Mouse (Mus musculus): Measurements from ENCODE around the gene Htra3.
A peak's percentile ranks its signal among the peaks of the same experiment; 100 is the strongest.

The Htra3 gene

DNA sequence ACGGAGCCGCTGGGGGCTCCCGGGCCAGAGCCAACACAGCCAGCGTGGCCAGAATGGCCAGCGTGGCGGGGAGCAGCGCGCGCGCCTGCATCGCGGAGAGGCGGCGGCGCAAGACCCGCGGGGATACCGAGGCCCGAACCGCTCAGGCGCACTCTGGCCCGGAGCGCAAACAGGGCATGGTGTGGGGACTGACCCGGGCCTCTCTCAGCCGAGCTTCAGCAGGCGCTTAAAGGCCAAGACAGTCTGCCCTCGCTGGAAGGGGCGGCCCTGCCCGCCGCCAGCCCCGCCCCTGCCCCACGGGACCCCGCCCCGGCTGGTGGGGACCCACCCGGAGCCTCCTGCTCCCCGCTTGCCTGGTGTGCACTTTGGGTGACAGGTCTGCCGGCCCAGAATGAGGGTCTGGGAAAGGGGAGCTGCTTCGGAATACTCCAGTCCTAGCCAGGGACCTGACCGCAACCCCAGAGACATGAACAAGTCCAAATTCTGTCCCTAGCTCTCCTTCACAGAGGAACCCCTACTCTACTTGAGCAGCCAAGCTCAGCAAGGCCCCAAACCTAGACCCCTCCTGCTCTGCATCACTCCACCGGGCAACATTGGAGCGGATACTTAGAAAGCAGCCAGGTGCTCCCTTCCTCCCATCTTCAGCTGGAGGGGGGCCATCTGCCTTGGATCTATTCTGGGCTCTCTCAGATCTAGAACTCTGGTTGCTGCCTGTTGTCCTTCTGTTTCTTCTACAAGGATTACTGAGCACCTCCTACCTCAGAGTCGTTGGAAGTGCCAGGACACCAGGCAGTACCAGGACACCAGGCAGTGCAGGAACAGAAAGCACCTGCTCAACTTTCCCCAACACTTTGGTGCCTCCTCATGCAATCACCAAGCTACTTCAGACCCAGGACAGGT lies at the start of gene Htra3:
Gene Htra3 (minus strand): TSS at position 527 of the 900 bp plus-strand sequence.
- peak; percentile 43 for DNase-seq (ENCODE audit: low spot score)

- DNase-seq (ENCODE audit: low spot score) = peak; percentile 76
These were observed 49.4 kb upstream of the Htra3 start for GRCm38 (mm10) chr5:35728957-35729460.

- DNase-seq (ENCODE audit: low spot score) = peak; percentile 25
These were observed 48.9 kb upstream of the Htra3 start for GRCm38 (mm10) chr5:35728344-35728956.

- no peak for DNase-seq (ENCODE audit: low spot score)
These were observed 47.9 kb upstream of the Htra3 start for GRCm38 (mm10) chr5:35727447-35727846.

GRCm38 (mm10) chr5:35725840-35726239 lies 46.3 kb upstream of the Htra3 start:
- no peak for DNase-seq (ENCODE audit: low spot score)

- no peak for DNase-seq (ENCODE audit: low spot score)
These were observed 44.3 kb upstream of the Htra3 start for GRCm38 (mm10) chr5:35723900-35724299.

DNA sequence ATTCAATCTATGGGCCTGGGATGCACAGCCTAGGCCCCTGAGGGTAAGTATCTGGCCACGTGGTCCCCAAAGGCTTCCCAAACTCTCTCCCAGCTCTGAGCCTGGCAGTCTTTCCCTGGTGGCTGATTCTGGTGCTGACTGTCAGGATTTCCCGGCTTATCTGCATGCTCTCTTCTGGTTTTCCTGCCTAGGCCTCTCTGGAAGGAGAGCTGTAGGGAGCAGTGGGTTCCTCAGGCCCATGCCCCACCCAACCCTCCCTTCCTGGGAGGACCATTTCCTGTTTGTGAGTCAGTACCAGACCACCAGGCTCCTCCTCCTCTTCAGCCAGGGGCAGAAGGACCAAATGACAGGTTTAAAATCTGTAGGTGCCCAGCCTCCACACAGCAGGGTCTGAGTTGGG lies 43.1 kb upstream of the Htra3 start:
- no peak for DNase-seq (ENCODE audit: low spot score)

GRCm38 (mm10) chr5:35721933-35722332 lies 42.4 kb upstream of the Htra3 start:
- DNase-seq (ENCODE audit: low spot score) = no peak

- DNase-seq (ENCODE audit: low spot score) = no peak
These were observed 40.3 kb upstream of the Htra3 start for GRCm38 (mm10) chr5:35719880-35720279.

GRCm38 (mm10) chr5:35719343-35719742 lies 39.8 kb upstream of the Htra3 start:
- DNase-seq (ENCODE audit: low spot score) = no peak

DNA sequence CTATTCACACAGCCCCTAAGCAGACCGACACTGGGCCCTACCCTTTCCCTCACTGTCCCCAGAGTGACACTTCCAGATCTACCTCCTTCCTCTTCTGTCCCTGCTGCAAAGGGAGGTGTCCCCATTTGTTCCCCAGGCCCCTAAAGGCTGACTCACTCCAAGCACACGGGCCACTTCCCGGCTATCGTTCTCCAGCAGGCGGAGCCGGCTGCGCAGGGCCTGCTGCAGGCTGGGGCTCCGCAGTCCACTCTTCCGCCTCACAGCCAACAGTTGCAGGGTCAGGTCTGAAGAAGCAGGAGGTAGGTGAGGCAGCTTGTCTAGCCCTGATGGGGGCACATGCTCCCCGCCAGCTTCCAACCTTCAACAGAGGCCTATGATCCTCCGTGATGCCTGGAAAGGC lies 39.2 kb upstream of the Htra3 start:
- DNase-seq (ENCODE audit: low spot score) = no peak

DNA sequence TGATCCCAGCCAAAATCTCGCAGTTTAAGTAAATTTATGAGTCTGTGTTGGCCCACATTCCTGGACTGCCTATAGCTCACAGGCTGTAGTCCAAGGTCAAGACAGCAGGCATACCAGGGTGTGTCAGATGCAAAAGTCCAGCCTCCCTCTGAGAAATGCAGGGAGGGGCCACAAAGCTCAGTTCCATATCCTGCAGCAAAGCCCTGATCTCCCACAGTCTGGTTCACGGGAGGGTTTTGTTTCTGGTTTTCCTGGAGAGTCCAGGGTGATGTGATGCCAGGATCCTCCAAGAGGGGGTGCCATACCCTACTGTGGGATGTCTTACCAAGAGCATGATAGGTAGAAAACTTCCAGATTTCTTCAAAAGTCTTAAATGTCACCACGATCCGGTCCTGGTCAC lies 38.4 kb upstream of the Htra3 start:
- DNase-seq (ENCODE audit: low spot score) = peak; percentile 61

GRCm38 (mm10) chr5:35717455-35717854 lies 37.9 kb upstream of the Htra3 start:
- DNase-seq (ENCODE audit: low spot score) = no peak

DNA sequence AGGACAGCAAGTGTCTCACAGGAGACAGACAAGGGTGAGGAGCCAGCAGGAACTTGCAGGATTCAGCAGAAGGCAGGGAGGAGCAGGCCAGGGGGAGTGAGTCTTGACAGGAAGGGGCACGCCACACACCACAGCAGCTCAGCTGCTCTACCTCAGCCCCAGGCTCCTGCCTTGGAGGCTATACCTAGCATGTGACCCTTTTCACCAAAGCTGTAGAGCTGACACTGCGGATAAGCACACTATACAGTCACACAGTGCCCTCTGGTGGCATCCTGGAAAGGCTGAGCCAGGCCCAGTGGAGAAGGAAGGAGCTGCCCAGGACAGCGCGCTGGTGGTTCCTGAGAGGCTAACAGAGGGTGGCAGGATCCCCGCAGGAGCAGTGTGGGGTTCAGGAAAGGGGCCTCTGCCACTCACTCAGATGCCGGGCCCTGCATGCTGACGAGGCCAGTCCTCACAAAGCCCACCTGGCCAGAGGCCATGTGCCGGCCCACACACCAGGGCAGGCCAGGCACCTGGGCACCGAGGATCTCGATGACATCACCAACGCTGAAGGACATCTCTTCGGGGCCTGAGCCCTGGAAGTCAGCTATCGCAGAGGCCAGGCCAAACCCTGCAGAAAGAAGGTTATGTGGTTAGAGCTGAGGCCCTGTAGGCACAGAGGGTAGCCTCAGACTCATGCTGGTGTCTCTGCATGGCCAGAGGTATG lies 34.2 kb upstream of the Htra3 start:
- peak; percentile 74 for DNase-seq (ENCODE audit: low spot score)

DNA sequence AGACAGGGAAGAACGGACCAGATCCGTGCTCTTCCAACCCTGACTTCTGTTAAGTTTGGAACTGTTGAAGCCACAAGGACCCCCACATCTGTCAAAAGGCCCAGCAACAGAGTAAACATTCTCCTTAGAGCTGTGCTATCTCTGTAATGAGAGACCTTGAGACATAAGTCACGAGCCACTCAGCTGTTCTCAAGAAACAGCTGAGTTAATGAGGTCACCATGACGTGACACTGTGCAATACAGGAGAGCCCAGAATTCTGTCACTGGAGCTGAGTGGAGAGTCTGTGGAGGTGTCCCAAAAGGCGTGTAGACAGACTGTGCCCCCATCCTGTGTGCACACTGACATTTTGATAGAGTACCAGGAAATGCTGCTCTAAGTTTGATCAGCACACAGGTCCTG lies 32.9 kb upstream of the Htra3 start:
- DNase-seq (ENCODE audit: low spot score) = no peak

- DNase-seq (ENCODE audit: low spot score) = no peak
These were observed 31.3 kb upstream of the Htra3 start for GRCm38 (mm10) chr5:35710931-35711330.

GRCm38 (mm10) chr5:35710481-35710880 lies 30.9 kb upstream of the Htra3 start:
- DNase-seq (ENCODE audit: low spot score) = no peak

DNA sequence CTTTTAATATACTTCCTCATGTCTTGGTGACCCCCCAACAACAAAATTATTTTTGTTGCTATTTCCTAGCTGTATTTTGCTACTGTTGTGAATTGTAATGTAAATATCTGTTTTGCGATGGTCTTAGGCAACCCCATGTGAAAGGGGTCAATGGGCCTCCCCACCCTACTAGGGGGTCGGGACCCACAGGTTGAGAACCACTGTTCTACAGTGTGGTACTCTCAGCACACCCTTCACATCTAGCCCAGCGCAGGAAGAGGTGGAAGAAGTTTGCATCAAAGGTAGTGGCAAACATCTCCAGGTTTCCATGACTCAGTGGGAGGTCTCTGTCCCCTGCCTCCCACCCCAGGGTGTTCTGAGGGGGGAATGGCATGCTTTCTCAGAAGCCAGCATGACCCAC lies 25.8 kb upstream of the Htra3 start:
- DNase-seq (ENCODE audit: low spot score) = no peak

DNA sequence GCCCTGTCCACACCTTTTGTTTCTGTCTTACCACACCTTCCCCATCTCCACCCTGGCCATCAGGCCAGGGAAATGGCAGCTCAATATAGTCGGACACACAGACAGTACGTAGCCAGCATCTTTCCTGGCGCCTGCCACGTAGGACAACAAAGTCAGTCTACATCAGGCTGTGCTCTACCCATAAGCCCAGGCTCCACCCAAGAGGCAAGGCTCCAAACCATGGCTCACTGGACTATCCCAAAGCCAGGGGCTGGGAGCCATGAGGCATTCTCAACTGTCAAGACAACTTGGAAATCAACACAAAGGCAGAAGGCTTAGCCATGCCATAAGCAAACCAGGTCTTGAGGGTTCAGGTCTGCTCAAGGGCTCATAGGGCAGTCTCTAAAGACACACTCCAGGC lies 24.2 kb upstream of the Htra3 start:
- DNase-seq (ENCODE audit: low spot score) = no peak

GRCm38 (mm10) chr5:35703183-35703582 lies 23.6 kb upstream of the Htra3 start:
- DNase-seq (ENCODE audit: low spot score) = no peak

DNA sequence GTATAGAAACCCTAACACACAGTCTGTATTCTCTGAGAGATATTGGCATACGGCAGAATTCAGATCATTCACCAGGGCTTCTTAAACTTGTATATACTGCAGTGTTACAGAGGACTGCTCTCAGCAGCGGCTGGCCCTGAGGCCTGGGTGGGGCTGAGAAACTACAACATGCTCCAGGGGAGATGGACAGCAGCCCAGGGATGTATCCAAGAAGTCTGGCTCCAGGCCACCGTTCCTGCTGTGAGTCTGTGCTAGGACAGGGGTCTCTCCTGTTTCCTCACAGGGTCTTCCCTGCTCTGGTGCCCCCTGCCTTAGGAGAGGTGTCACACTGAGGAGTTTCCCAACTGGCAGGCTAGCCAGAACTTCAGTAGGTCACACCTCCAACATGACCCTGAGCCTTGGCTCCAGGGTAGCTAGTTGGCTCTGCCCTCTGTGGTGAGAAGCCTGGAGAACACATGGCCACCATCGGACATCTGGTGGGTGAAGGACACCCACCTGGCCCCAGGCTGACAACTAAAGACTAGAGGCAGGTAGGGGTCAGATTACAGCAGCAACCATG lies 23.1 kb upstream of the Htra3 start:
- no peak for DNase-seq (ENCODE audit: low spot score)

DNA sequence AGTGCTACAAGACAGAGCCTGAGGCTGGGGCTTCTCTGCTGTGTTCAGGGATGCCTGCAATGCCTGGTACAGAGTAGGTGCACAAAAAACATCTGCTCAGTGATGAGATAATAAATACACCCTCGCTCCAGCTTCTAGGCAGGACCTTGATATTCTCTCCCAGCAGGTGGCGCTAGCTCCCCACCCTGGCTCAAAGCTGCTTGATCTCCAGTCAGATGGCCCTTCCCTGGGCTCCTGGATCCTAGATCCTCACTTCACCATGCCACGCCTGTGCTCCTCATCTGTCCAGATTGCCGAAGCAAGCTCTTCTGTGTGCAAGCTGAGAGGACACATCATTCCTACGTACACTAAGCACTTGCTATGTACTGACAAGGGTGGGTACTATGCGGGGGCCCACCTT lies 21.5 kb upstream of the Htra3 start:
- DNase-seq (ENCODE audit: low spot score) = peak; percentile 81
